Mouse (Mus musculus) spleen, adult 18-20 months (tissue): Measurements from ENCODE around the gene Ak4.

Experiments used
- DNase-seq, 2 experiments: peaks; one replicate each; pipeline ENCODE4 v3.0.0; 2022; ENCODE audit warnings: mixed read lengths in 2 of 2

The Ak4 gene

GRCm38 (mm10) chr4:101515853-101516252 lies 96.8 kb downstream of the Ak4 start:
- no peak for DNase-seq
